Mouse (Mus musculus): ENCODE data around the gene Pcdh15. TPM values are rescaled to one million over a fixed set of nuclear protein-coding genes. Genes with fewer than 3 reads are reported as not detected.

Gene Pcdh15
- polyA plus RNA-seq, 1 experiment from 2014 or later, result 1.9 TPM

DNA sequence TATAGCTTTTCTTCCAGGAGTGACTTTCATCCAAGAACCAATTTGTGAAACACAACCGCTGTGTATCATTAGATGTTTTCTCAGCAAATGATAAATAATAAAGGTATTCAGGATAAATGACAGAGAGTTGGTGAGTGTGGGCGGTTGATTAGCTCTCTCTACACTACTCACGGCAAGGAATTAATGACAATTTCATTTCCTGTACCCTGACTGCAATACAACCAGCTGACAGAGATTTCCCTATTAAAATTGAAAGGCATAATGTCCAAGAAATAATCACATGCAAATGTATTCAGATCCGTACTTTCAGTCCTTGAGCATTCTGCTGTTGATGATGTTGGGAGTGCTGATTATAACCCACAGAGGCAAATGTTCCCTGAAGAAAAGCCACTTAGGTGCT lies 181.3 kb downstream of the Pcdh15 start:
- Histone ChIP-seq H3K27me3 (replicated peaks; ENCODE audit: control insufficient read depth, insufficient read depth, low read length) (no peaks in the 10 kb centered on the region), H3K4me1 (ENCODE audit: control insufficient read depth, insufficient read depth, low read length) (no peaks in the 10 kb centered on the region), H3K9me3 (replicated peaks; ENCODE audit: control insufficient read depth, low read length) (no peaks in the 10 kb centered on the region), H3K4me2 (ENCODE audit: low read length) (no peak overlapping the region), H3K36me3 (ENCODE audit: control insufficient read depth, insufficient read depth, low read length) (no peaks in the 10 kb centered on the region), H3K9ac (ENCODE audit: low read length) (no peak overlapping the region), H3K27ac (ENCODE audit: low read depth, low read length) (no peak overlapping the region), H3K4me3 (ENCODE audit: low read depth, low read length) (no peak overlapping the region)
- peak; percentile 52; the same call in 1 of the 2 replicates for ATAC-seq
- DNase-seq (ENCODE audit: low spot score), result peak; percentile 37
- WGBS, result 52% methylated on average over 4 of the region's 4 CpGs

DNA sequence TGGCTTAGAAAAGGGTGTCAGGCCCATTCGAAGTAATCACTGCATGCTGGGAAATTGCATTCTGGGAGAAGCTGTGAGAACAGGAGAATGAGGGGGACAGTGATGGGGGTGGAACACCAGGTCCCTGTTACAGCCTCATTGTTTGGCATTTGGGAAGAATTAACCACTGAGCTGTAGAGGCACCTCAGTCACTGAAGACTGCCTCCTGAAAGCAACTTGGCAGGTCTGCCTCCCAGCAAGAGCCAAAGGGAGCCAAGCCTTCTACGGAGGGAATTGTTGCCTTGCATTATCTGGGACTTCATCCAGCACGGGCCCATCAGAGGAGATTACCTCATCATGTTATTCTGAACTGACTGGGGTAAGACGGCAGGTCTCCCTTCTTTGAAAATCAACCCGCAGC lies 197.3 kb downstream of the Pcdh15 start:
- H3K9me3 ChIP-seq (replicated peaks; ENCODE audit: control insufficient read depth, low read length), result no peaks in the 10 kb centered on the region
- H3K4me1 ChIP-seq (ENCODE audit: control insufficient read depth, insufficient read depth, low read length), result no peaks in the 10 kb centered on the region
- H3K27ac ChIP-seq (ENCODE audit: low read depth, low read length), result no peak overlapping the region
- peak; percentile 96 for ATAC-seq
- H3K4me3 ChIP-seq (ENCODE audit: low read depth, low read length), result no peak overlapping the region
- H3K9ac ChIP-seq (ENCODE audit: low read length), result no peak overlapping the region
- peak; percentile 88 for DNase-seq (ENCODE audit: low spot score)
- no peaks in the 10 kb centered on the region for H3K36me3 ChIP-seq (ENCODE audit: control insufficient read depth, insufficient read depth, low read length)
- no peak overlapping the region for H3K4me2 ChIP-seq (ENCODE audit: low read length)
- H3K27me3 ChIP-seq (replicated peaks; ENCODE audit: control insufficient read depth, insufficient read depth, low read length), result no peaks in the 10 kb centered on the region
- WGBS, result 24% methylated on average over 5 of the region's 5 CpGs

DNA sequence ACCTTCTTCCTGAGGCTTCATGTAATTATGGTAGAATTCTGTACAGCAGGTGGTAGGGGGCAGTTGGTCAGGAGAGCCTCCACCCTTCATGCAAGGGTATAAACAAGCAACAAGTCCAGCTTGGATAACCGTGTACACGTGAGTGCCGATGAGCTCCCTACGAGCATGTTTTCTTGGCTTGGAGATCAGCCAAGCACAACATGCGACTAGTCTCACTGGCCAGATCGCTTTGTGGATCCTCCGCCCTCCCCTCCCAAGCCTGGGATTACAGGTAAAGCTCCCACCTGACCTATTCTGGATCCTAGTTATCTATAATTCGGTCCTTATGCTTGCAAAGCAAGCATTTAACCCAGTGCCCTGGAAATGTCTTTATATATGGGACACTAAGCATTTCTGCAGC lies 202.8 kb downstream of the Pcdh15 start:
- H3K27me3 ChIP-seq (replicated peaks; ENCODE audit: control insufficient read depth, insufficient read depth, low read length), result no peaks in the 10 kb centered on the region
- no peak overlapping the region for H3K9ac ChIP-seq (ENCODE audit: low read length)
- H3K4me3 ChIP-seq (ENCODE audit: low read depth, low read length), result no peak overlapping the region
- ATAC-seq, result no peak
- H3K36me3 ChIP-seq (ENCODE audit: control insufficient read depth, insufficient read depth, low read length), result no peaks in the 10 kb centered on the region
- no peak for DNase-seq (ENCODE audit: low spot score)
- H3K4me2 ChIP-seq (ENCODE audit: low read length), result no peak overlapping the region
- no peaks in the 10 kb centered on the region for H3K4me1 ChIP-seq (ENCODE audit: control insufficient read depth, insufficient read depth, low read length)
- 75% methylated on average over 8 of the region's 8 CpGs for WGBS
- H3K27ac ChIP-seq (ENCODE audit: low read depth, low read length), result no peak overlapping the region
- H3K9me3 ChIP-seq (replicated peaks; ENCODE audit: control insufficient read depth, low read length), result no peaks in the 10 kb centered on the region

DNA sequence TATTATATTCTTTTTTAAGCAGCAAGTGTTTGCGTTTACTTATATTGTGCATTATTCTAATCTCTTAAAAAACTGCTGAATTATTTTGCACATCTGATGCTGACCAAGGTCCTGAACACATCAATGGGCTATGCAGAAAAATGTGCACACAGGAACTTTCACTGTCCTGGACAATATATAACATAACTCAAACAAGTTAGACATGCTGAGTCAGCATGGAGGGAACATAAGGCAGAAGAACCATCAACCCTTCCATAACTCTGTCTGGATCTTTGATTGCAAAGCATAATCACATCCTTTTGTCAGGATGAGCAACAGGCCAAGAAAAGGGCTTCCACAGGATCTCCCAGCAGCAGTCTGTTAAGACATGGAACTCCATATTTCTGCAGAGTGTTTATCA lies 207.5 kb downstream of the Pcdh15 start:
- no peak for ATAC-seq
- H3K27me3 ChIP-seq (replicated peaks; ENCODE audit: control insufficient read depth, insufficient read depth, low read length), result no peaks in the 10 kb centered on the region
- no peak overlapping the region for H3K4me3 ChIP-seq (ENCODE audit: low read depth, low read length)
- H3K9ac ChIP-seq (ENCODE audit: low read length), result no peak overlapping the region
- H3K4me2 ChIP-seq (ENCODE audit: low read length), result no peak overlapping the region
- H3K4me1 ChIP-seq (ENCODE audit: control insufficient read depth, insufficient read depth, low read length), result no peaks in the 10 kb centered on the region
- no peaks in the 10 kb centered on the region for H3K9me3 ChIP-seq (replicated peaks; ENCODE audit: control insufficient read depth, low read length)
- WGBS, result 92% methylated on average over 1 of the region's 1 CpGs
- H3K27ac ChIP-seq (ENCODE audit: low read depth, low read length), result no peak overlapping the region
- DNase-seq (ENCODE audit: low spot score), result no peak
- H3K36me3 ChIP-seq (ENCODE audit: control insufficient read depth, insufficient read depth, low read length), result no peaks in the 10 kb centered on the region

DNA sequence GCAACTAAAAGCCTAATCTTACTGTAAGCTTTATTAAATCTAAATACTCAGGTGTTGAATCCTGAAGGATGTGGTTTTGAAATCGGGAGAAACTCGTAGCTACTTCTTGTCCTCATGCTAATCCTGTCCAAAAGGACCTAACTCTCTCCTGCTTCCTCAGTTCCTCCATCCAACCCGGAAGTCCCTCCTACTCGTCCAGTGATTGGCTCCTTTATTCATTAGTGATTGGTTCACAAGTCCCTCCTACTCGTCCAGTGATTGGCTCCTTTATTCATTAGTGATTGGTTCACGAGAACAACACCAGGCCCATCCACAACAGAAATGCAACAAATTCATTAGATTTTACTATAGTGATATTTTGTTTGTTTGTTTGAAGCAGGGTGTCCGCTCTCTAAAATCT lies 227.7 kb downstream of the Pcdh15 start:
- H3K27ac ChIP-seq (ENCODE audit: low read depth, low read length), result no peak overlapping the region
- H3K4me3 ChIP-seq (ENCODE audit: low read depth, low read length), result no peak overlapping the region
- no peaks in the 10 kb centered on the region for H3K9me3 ChIP-seq (replicated peaks; ENCODE audit: control insufficient read depth, low read length)
- H3K36me3 ChIP-seq (ENCODE audit: control insufficient read depth, insufficient read depth, low read length), result no peaks in the 10 kb centered on the region
- 89% methylated on average over 7 of the region's 7 CpGs for WGBS
- no peaks in the 10 kb centered on the region for H3K27me3 ChIP-seq (replicated peaks; ENCODE audit: control insufficient read depth, insufficient read depth, low read length)
- ATAC-seq (no peak), DNase-seq (ENCODE audit: low spot score) (no peak)
- H3K9ac ChIP-seq (ENCODE audit: low read length), result no peak overlapping the region
- H3K4me2 ChIP-seq (ENCODE audit: low read length), result no peak overlapping the region
- no peaks in the 10 kb centered on the region for H3K4me1 ChIP-seq (ENCODE audit: control insufficient read depth, insufficient read depth, low read length)

DNA sequence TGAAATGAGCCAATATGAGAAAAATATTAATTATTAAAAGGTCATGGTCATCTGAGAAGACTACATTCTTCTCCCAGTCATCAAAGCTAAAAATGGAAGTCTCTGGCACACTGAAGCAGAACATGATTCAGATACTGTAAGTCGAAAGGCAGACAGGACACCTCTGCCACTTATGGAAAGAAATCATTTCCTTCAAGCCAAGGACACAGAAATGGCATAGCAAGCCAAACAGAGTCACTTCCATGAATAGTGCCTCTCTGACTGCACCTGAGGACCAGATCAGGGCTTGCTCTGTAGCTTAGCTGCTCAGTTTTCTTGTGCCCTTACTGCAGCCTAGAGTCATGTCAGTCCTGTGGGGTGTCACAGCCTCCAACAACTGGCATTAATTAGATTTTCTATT lies 234.3 kb downstream of the Pcdh15 start:
- no peak overlapping the region for H3K4me3 ChIP-seq (ENCODE audit: low read depth, low read length)
- H3K9ac ChIP-seq (ENCODE audit: low read length), result no peak overlapping the region
- H3K4me2 ChIP-seq (ENCODE audit: low read length), result no peak overlapping the region
- no peak overlapping the region for H3K27ac ChIP-seq (ENCODE audit: low read depth, low read length)
- H3K4me1 ChIP-seq (ENCODE audit: control insufficient read depth, insufficient read depth, low read length), result no peaks in the 10 kb centered on the region
- 79% methylated on average over 1 of the region's 1 CpGs for WGBS
- H3K27me3 ChIP-seq (replicated peaks; ENCODE audit: control insufficient read depth, insufficient read depth, low read length), result no peaks in the 10 kb centered on the region
- no peak for DNase-seq (ENCODE audit: low spot score)
- ATAC-seq, result no peak
- no peaks in the 10 kb centered on the region for H3K9me3 ChIP-seq (replicated peaks; ENCODE audit: control insufficient read depth, low read length)
- no peaks in the 10 kb centered on the region for H3K36me3 ChIP-seq (ENCODE audit: control insufficient read depth, insufficient read depth, low read length)

DNA sequence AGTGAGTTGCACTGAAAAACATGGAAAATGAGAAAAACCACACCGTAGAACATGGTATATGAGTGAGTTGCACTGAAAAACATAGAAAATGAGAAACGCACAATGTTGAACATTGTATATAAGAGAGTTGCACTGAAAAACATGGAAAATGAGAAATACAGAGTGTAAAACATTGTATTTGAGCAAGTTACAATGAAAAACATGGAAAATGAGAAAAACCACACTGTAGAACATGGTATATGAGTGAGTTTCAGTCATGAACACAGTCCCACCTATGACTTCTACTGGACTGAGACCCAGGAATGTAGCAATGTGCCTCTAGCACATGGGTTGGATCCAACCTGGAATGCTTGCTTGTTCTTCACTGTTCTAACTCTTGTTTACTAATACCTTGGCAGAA lies 279.9 kb downstream of the Pcdh15 start:
- Histone ChIP-seq H3K9me3 (replicated peaks; ENCODE audit: control insufficient read depth, low read length) (no peaks in the 10 kb centered on the region), H3K4me3 (ENCODE audit: low read depth, low read length) (no peak overlapping the region), H3K27me3 (replicated peaks; ENCODE audit: control insufficient read depth, insufficient read depth, low read length) (no peaks in the 10 kb centered on the region), H3K9ac (ENCODE audit: low read length) (no peak overlapping the region), H3K4me1 (ENCODE audit: control insufficient read depth, insufficient read depth, low read length) (no peaks in the 10 kb centered on the region), H3K36me3 (ENCODE audit: control insufficient read depth, insufficient read depth, low read length) (no peaks in the 10 kb centered on the region), H3K4me2 (ENCODE audit: low read length) (no peak overlapping the region), H3K27ac (ENCODE audit: low read depth, low read length) (no peak overlapping the region)
- ATAC-seq (no peak), DNase-seq (ENCODE audit: low spot score) (no peak)
- 88% methylated on average over 2 of the region's 2 CpGs for WGBS

DNA sequence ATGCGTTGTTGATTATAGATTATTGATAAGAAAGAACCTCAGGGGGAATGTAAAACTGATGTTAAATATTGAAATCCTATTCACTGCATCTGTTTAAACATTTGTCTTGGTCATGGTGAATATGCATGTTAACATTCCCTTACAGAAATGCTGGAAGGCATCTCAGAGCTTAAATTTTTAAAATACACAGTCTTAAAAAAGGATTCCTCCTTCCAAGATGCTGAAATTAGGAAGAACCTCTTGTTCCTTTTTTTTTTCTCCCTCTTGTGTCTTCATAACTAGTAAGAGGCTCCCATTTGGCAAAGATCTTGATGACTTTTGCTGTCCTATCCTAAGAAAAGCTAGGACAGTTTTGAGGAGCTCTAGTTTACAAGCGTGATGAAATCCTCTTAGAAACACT lies 284.9 kb downstream of the Pcdh15 start:
- H3K4me1 ChIP-seq (ENCODE audit: control insufficient read depth, insufficient read depth, low read length), result no peaks in the 10 kb centered on the region
- ATAC-seq (no peak), DNase-seq (ENCODE audit: low spot score) (no peak)
- no peak overlapping the region for H3K9ac ChIP-seq (ENCODE audit: low read length)
- H3K4me3 ChIP-seq (ENCODE audit: low read depth, low read length), result no peak overlapping the region
- H3K36me3 ChIP-seq (ENCODE audit: control insufficient read depth, insufficient read depth, low read length), result no peaks in the 10 kb centered on the region
- 90% methylated on average over 2 of the region's 2 CpGs for WGBS
- no peaks in the 10 kb centered on the region for H3K27me3 ChIP-seq (replicated peaks; ENCODE audit: control insufficient read depth, insufficient read depth, low read length)
- H3K9me3 ChIP-seq (replicated peaks; ENCODE audit: control insufficient read depth, low read length), result no peaks in the 10 kb centered on the region
- H3K4me2 ChIP-seq (ENCODE audit: low read length), result no peak overlapping the region
- H3K27ac ChIP-seq (ENCODE audit: low read depth, low read length), result no peak overlapping the region

DNA sequence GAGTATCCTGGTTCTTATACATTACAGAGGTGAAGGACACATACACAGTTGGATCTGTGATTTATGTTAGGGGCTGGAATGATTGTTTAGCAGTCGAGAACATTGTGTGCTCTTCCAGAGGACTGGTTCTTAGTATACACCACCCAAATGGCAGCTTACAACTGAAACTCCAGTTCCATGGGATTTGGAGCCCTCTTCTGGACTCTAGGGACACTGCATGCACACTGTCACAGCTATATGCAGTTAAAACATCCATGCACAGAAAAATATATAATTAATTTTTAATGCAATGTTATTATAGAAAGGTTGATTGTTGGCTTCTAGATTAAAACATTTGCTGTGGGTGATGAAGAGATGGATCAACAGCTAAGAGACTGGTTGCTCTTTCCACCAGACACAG lies 301.3 kb downstream of the Pcdh15 start:
- ATAC-seq (no peak), DNase-seq (ENCODE audit: low spot score) (peak; percentile 19)
- H3K9ac ChIP-seq (ENCODE audit: low read length), result no peak overlapping the region
- no peak overlapping the region for H3K4me2 ChIP-seq (ENCODE audit: low read length)
- no peak overlapping the region for H3K4me3 ChIP-seq (ENCODE audit: low read depth, low read length)
- H3K27ac ChIP-seq (ENCODE audit: low read depth, low read length), result no peak overlapping the region
- WGBS, result 94% methylated on average over 1 of the region's 1 CpGs
- H3K36me3 ChIP-seq (ENCODE audit: control insufficient read depth, insufficient read depth, low read length), result no peaks in the 10 kb centered on the region
- no peaks in the 10 kb centered on the region for H3K9me3 ChIP-seq (replicated peaks; ENCODE audit: control insufficient read depth, low read length)
- H3K4me1 ChIP-seq (ENCODE audit: control insufficient read depth, insufficient read depth, low read length), result no peaks in the 10 kb centered on the region
- H3K27me3 ChIP-seq (replicated peaks; ENCODE audit: control insufficient read depth, insufficient read depth, low read length), result no peaks in the 10 kb centered on the region

DNA sequence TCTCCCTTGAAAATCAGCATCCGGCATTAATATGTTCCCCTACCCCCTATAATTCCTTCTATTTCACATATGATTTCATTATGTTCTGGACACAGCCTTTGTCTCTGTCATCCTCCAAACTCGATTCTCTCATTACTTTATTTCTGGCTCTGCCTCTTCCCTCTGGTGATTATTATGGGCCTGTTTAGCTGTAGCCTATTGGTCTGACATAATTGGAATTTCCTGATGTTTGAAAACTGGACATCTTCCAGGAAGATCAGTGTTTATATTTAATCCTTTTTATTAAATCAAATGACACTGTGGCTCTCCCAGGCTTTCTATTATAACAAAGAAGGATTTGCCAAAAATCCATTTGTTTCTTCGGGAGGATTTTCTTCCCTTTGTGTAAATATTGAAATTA lies 326.3 kb downstream of the Pcdh15 start:
- Histone ChIP-seq H3K27ac (ENCODE audit: low read depth, low read length) (no peak overlapping the region), H3K4me3 (ENCODE audit: low read depth, low read length) (no peak overlapping the region), H3K4me2 (ENCODE audit: low read length) (no peak overlapping the region), H3K9ac (ENCODE audit: low read length) (no peak overlapping the region), H3K9me3 (replicated peaks; ENCODE audit: control insufficient read depth, low read length) (no peaks in the 10 kb centered on the region), H3K4me1 (ENCODE audit: control insufficient read depth, insufficient read depth, low read length) (no peaks in the 10 kb centered on the region), H3K36me3 (ENCODE audit: control insufficient read depth, insufficient read depth, low read length) (no peaks in the 10 kb centered on the region), H3K27me3 (replicated peaks; ENCODE audit: control insufficient read depth, insufficient read depth, low read length) (no peaks in the 10 kb centered on the region)
- 73% methylated on average over 3 of the region's 3 CpGs for WGBS
- no peak for ATAC-seq
- DNase-seq (ENCODE audit: low spot score), result peak; percentile 14
